Mouse (Mus musculus) intestine, embryonic 14.5 days (tissue): ENCODE measurements around the gene Atrnl1. TPM values are rescaled to one million over a fixed set of nuclear protein-coding genes. Genes with fewer than 3 reads are reported as not detected.

Source experiments
- ATAC-seq: fragments of 200-750 bp; cut with Nextera tagmentation; replicated peaks from 2 replicates; pipeline ENCODE4 v1.8.0; 2017; ENCODE audit warnings: low read depth, moderate number of reproducible peaks, moderate TSS enrichment, moderate library complexity; ENCODE audit not compliant: low FRiP score, low TSS enrichment
- DNase-seq: peaks from one replicate; pipeline ENCODE4 v3.0.0-alpha.2; 2018; ENCODE audit warnings: low spot score
- H3K27ac ChIP-seq: fragments of 300-500 bp; sonication (generic); 2 replicates; pipeline ENCODE4 v1.5.1; 2014; ENCODE audit warnings: low read depth, mild to moderate bottlenecking, control low read depth
- H3K27me3 ChIP-seq: fragments of 300-500 bp; sonication (generic); replicated peaks from 2 replicates; pipeline ENCODE4 v1.6.1; 2014; ENCODE audit warnings: low read length, control low read depth; ENCODE audit not compliant: control insufficient read depth, insufficient read depth
- H3K36me3 ChIP-seq: fragments of 300-500 bp; sonication (generic); 2 replicates; pipeline ENCODE4 v1.6.1; 2014; ENCODE audit warnings: low read length, control low read depth; ENCODE audit not compliant: control insufficient read depth, insufficient read depth
- H3K4me1 ChIP-seq: fragments of 300-500 bp; sonication (generic); replicated peaks from 2 replicates; pipeline ENCODE4 v1.6.1; 2014; ENCODE audit warnings: low read length, control low read depth, mixed read lengths; ENCODE audit not compliant: control insufficient read depth, insufficient read depth
- H3K4me2 ChIP-seq: fragments of 300-500 bp; sonication (generic); 2 replicates; pipeline ENCODE4 v1.6.1; 2014; ENCODE audit warnings: low read length
- H3K4me3 ChIP-seq: fragments of 300-500 bp; sonication (generic); 2 replicates; pipeline ENCODE4 v1.5.1; 2014; ENCODE audit warnings: low read depth, low read length, control low read depth, mixed read lengths
- H3K9ac ChIP-seq: fragments of 300-500 bp; sonication (generic); 2 replicates; pipeline ENCODE4 v1.6.1; 2014; ENCODE audit warnings: mild to moderate bottlenecking, low read length
- H3K9me3 ChIP-seq: fragments of 300-500 bp; sonication (generic); 2 replicates; pipeline ENCODE4 v1.6.1; 2016; ENCODE audit warnings: low read length, control low read depth; ENCODE audit not compliant: control insufficient read depth
- WGBS: fragments of 180-500 bp; shearing (Covaris S2); extraction: QIAGEN DNeasy Blood & Tissue Kit; methylation state at CpG from one replicate; pipeline ENCODE4 v1.1.7; 2014; 5-methylcytosine and 5-hydroxymethylcytosine counted together
- polyA plus RNA-seq: library from polyadenylated mRNA; unstranded; fragments of >200 nt; fragmentation: Nextera tagmentation; extraction: Ambion mirVana; gene quantifications from 2 replicates; pipeline ENCODE4 v1.2.1, GENCODE M21; 2014

Atrnl1 gene
- polyA plus RNA-seq, 1 experiment from 2014 or later: 7.4 TPM

DNA sequence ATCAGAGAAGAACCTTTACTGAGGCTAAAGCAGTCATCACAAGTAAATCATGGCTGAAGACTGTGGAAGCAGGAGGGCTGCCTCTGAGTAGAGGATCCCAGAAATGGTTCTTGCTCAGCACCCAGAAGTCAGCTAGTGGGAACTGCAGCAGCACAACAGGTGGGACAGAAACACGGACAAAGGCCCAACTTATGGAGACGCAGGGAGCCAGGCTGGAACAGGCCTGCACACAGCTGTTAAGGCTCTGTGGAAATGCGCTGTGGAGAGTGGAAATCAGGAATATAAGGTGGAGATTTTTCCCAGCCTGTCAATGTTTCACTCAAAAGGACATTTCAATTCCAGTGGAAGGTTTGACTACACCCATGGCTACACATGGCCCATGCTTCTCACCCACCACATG lies 406.6 kb downstream of the Atrnl1 start:
- ATAC-seq (no peak), DNase-seq (no peak)
- Histone ChIP-seq H3K9me3 (no peaks in the 10 kb centered on the region), H3K9ac (no peak overlapping the region), H3K4me3 (no peak overlapping the region), H3K27me3 (no peaks in the 10 kb centered on the region), H3K36me3 (no peaks in the 10 kb centered on the region), H3K4me2 (no peak overlapping the region), H3K27ac (no peak overlapping the region), H3K4me1 (no peaks in the 10 kb centered on the region)
- 89% methylated on average over 3 of the region's 3 CpGs for WGBS

DNA sequence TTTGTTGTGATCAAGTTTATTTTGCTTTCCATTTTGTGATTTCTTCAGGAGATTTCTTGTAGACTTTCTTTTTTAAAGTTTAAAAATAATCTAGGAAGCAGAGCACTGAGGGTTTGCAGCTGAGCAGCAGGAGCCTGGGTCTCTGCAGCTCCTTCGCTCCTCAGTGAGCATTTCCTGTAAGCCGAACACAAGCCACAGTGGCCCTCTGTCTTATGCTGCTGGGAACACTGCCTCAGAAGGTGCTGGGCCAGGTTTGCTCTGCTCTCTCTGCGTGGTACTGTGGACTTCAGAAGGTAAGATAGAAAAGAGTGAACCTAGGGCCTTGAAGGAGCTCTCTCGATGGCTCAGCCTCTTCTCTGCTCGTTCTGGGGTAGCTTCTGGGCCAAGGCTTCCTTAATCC lies 407.9 kb downstream of the Atrnl1 start:
- no peaks in the 10 kb centered on the region for H3K4me1 ChIP-seq
- H3K4me2 ChIP-seq: no peak overlapping the region
- H3K27ac ChIP-seq: no peak overlapping the region
- ATAC-seq (no peak), DNase-seq (no peak)
- H3K4me3 ChIP-seq: no peak overlapping the region
- H3K9ac ChIP-seq: no peak overlapping the region
- WGBS: 71% methylated on average over 5 of the region's 5 CpGs
- no peaks in the 10 kb centered on the region for H3K9me3 ChIP-seq
- no peaks in the 10 kb centered on the region for H3K27me3 ChIP-seq
- no peaks in the 10 kb centered on the region for H3K36me3 ChIP-seq

DNA sequence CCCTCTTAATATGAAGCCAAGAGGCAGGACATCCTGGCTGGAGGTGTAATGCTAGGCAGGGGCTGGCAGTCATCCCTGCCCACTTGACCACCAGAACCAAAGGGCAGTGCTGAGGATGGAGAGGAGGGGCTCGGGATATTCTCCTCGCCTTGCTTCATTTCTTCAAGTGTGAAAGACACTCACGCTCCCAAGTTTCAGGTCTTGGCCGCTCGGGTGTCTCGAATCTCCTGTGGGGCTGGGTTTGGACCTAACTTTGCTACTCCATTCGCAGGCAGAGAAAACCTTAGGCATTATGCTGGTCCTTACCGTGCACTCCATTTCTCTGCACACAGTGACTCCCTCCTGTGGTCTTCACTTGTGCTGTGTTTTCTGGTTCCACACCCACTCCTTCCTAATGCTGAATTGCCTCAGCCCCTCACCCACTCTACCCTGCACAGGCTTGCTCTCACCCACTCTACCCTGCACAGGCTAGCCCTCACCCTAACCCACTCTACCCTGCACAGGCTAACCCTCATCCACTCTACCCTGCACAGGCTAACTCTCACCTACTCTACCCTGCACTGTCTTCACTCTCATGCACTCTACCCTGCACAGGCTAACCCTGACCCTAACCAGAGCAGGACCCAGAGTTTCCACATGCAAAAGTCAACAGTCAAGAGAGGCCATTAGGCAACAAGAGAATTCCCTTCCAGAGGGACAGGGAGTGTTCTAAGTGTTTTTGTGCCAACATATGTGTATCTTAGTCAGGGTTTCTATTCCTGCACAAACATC lies 410.9 kb downstream of the Atrnl1 start:
- H3K9ac ChIP-seq: no peak overlapping the region
- ATAC-seq (no peak), DNase-seq (no peak)
- no peaks in the 10 kb centered on the region for H3K27me3 ChIP-seq
- no peak overlapping the region for H3K27ac ChIP-seq
- no peaks in the 10 kb centered on the region for H3K36me3 ChIP-seq
- H3K9me3 ChIP-seq: no peaks in the 10 kb centered on the region
- H3K4me2 ChIP-seq: no peak overlapping the region
- 95% methylated on average over 8 of the region's 8 CpGs for WGBS
- no peak overlapping the region for H3K4me3 ChIP-seq
- H3K4me1 ChIP-seq: no peaks in the 10 kb centered on the region

DNA sequence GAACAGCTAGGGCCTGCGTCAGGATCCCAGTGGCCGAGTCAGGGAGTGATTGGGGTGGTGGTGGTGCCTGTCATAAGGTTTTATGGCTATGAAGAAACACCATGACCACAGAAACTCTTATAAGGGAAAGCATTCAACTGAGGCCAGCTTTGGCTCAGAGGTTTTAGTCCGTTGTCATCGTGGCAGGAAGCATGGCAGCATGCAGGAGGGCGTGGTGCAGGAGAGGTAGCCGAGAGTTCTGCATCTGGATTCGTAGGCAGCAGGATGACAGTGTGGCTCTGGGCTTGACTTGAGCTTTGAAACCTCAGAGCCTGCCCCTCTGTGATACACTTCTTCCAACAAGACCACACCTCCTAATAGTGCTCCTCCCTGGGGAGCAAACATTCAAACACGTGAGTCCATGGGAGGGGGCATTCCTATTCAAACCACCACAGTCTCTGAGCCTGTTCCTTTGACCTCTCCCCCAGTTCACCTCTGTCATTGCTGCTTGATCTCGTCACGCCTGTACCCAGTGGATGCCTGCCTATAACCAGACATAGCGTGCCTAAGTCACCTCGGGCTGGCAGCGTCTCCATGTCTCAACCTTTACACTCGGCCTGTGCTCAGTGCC lies 412.5 kb downstream of the Atrnl1 start:
- no peak overlapping the region for H3K9ac ChIP-seq
- H3K36me3 ChIP-seq: no peaks in the 10 kb centered on the region
- no peaks in the 10 kb centered on the region for H3K27me3 ChIP-seq
- no peak for ATAC-seq
- no peak for DNase-seq
- peaks cover 2% of the 10 kb centered on the region; the same call in 1 of the 2 replicates for H3K9me3 ChIP-seq
- no peak overlapping the region for H3K27ac ChIP-seq
- H3K4me1 ChIP-seq: no peaks in the 10 kb centered on the region
- 84% methylated on average over 14 of the region's 14 CpGs for WGBS
- H3K4me3 ChIP-seq: no peak overlapping the region
- no peak overlapping the region for H3K4me2 ChIP-seq

DNA sequence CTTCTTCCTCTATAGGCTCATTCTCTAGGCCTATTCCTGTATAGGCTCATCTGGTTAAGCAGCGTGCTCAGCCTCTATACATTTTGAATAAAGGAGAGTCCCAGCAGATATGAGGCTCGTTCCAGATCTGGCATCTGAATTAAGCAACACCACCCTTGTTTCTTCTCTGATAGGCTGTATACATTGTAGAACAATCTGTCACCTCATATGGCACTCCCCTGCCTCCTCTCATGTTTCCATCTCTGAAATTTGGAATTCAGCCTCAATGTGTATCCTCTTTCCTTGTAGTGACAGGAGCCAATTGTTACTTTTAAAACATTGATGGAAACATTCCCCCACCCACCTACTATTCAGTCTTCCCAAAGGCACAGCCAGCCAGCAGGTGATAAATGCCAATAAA lies 414.2 kb downstream of the Atrnl1 start:
- WGBS: 84% methylated on average over 2 of the region's 2 CpGs
- peaks cover 5% of the 10 kb centered on the region; the same call in 1 of the 2 replicates for H3K9me3 ChIP-seq
- no peak overlapping the region for H3K9ac ChIP-seq
- H3K27me3 ChIP-seq: no peaks in the 10 kb centered on the region
- no peak overlapping the region for H3K4me3 ChIP-seq
- DNase-seq (no peak), ATAC-seq (no peak)
- H3K27ac ChIP-seq: no peak overlapping the region
- no peak overlapping the region for H3K4me2 ChIP-seq
- no peaks in the 10 kb centered on the region for H3K36me3 ChIP-seq
- no peaks in the 10 kb centered on the region for H3K4me1 ChIP-seq

DNA sequence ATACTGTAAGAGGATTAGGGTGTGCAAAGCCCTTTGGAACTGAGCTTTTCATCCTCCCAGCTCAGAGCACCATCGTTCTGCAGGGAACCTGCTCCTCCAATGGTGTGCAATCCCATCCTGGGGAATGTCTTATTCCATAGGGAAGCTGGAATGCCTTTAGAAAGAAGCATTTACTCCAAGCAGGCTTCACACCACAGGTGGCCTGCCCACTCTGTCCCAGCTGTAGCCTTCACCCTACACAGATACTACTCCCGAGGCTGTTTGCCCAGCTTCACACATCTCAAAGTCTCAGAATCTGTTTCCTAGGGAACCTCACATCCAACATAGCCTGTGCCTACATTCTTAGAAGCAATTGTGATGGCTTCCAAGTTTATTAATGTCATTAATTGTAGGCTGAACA lies 418.8 kb downstream of the Atrnl1 start:
- 80% methylated on average over 2 of the region's 2 CpGs for WGBS
- Histone ChIP-seq H3K27me3 (no peaks in the 10 kb centered on the region), H3K27ac (no peak overlapping the region), H3K4me2 (no peak overlapping the region), H3K9me3 (peaks cover 12% of the 10 kb centered on the region; the same call in 1 of the 2 replicates), H3K4me1 (no peaks in the 10 kb centered on the region), H3K36me3 (no peaks in the 10 kb centered on the region), H3K9ac (no peak overlapping the region), H3K4me3 (no peak overlapping the region)
- DNase-seq: no peak
- ATAC-seq: no peak

DNA sequence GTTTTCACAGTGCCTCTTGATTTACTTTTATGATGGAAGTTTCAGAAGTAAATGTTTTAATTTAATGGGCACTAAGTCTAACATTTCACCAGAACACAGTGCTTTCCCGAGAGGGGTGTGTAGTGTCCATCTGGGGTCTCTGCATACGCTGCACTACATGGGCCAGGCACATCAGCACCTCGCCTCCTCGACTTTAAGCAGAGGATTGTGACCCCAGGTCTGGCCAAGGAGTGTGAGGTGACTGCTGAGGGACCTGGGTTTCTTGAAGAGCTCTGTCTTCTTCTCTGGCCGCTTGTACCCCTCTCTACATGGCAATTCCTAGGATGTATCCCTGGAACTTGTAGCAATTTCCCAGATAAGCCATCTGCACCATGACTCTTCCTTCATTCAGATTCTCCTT lies 422.4 kb downstream of the Atrnl1 start:
- ATAC-seq (no peak), DNase-seq (peak; percentile 43)
- H3K27me3 ChIP-seq: no peaks in the 10 kb centered on the region
- H3K4me3 ChIP-seq: no peak overlapping the region
- H3K4me1 ChIP-seq: no peaks in the 10 kb centered on the region
- H3K9me3 ChIP-seq: peaks cover 10% of the 10 kb centered on the region; the same call in 1 of the 2 replicates
- H3K4me2 ChIP-seq: no peak overlapping the region
- H3K36me3 ChIP-seq: no peaks in the 10 kb centered on the region
- no peak overlapping the region for H3K9ac ChIP-seq
- no peak overlapping the region for H3K27ac ChIP-seq
- 82% methylated on average over 5 of the region's 5 CpGs for WGBS

DNA sequence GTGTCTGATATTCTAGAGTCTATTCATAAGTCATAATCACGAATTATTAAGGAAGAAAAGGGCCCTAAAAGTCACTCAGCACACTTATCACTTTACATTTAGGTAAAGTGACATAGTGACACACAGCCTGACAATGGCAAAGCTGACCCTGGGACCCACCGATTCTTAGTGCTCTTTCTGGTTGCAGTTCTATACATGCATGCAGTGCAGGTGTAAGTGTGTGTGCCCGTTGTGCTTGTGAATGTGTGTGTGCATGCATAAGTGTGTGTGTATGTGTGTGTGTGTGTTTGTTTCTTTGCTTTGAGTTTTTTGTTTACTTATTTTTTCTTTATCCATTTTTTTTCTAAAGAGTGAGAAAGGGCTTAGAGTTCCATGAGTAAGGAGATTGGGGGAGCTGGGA lies 425.3 kb downstream of the Atrnl1 start:
- H3K4me1 ChIP-seq: no peaks in the 10 kb centered on the region
- DNase-seq (no peak), ATAC-seq (no peak)
- no peaks in the 10 kb centered on the region for H3K9me3 ChIP-seq
- no peaks in the 10 kb centered on the region for H3K36me3 ChIP-seq
- H3K27me3 ChIP-seq: no peaks in the 10 kb centered on the region
- no peak overlapping the region for H3K9ac ChIP-seq
- H3K4me3 ChIP-seq: no peak overlapping the region
- no peak overlapping the region for H3K4me2 ChIP-seq
- WGBS: 83% methylated on average over 3 of the region's 3 CpGs
- H3K27ac ChIP-seq: no peak overlapping the region

DNA sequence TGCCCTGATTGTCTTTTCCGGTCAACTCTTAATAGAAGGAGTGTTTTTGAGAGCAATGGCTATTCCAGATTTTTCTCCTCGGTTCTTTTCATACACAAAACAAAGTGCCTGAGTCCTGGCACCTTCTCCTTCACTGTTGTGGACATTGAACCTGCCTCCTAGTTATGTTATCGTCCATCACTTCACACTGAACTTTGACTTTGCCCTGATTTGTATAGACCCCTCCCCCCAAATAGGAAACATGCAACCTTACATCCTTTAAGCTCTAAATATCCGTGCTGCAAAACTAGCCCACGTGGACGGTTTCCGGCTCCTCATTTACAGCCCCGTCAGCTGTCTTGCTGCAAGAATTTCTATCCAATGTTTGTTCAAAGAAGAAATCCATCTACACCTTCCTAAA lies 432.3 kb downstream of the Atrnl1 start:
- Histone ChIP-seq H3K4me3 (no peak overlapping the region), H3K27me3 (no peaks in the 10 kb centered on the region), H3K4me1 (no peaks in the 10 kb centered on the region), H3K9ac (no peak overlapping the region), H3K27ac (no peak overlapping the region), H3K36me3 (peaks cover 6% of the 10 kb centered on the region), H3K4me2 (no peak overlapping the region), H3K9me3 (no peaks in the 10 kb centered on the region)
- DNase-seq (peak; percentile 9), ATAC-seq (no peak)
- 87% methylated on average over 8 of the region's 8 CpGs for WGBS
